Mouse (Mus musculus) liver, embryonic 14.5 days (tissue): Measurements from ENCODE around the gene Hist1h2bg.

ENCODE experiments used
- CTCF ChIP-seq: IDR thresholded peaks from 2 replicates; pipeline ENCODE4 v1.5.1; 2016; ENCODE audit warnings: antibody characterized with exemption, low read depth, control low read depth
- EP300 ChIP-seq: IDR thresholded peaks from 2 replicates; pipeline ENCODE4 v1.6.1; 2016; ENCODE audit warnings: antibody characterized with exemption, low read depth

- TF ChIP-seq CTCF (peak; percentile 54), EP300 (peak; percentile 93)
Measured at GRCm38 (mm10) chr13:23551146-23551834, 19.9 kb upstream of the Hist1h2bg start, which contains the start of gene Hist1h4f.
